Mouse (Mus musculus) MEL (cell line): ENCODE data around the gene Map4k1. TPM values are rescaled to one million over a fixed set of nuclear protein-coding genes. Genes with fewer than 3 reads are reported as not detected.

ENCODE experiments used
- DNase-seq: peaks from one replicate; pipeline ENCODE4 v3.0.0; 2011; ENCODE audit warnings: low read depth, low spot score
- H3K27ac ChIP-seq: 2 replicates; pipeline ENCODE4 v1.5.1; 2012; ENCODE audit warnings: low read depth, mild to moderate bottlenecking, control low read depth, low read length, moderate library complexity; ENCODE audit not compliant: control insufficient read depth
- H3K27me3 ChIP-seq, 2 experiments: fragments of 150-350 bp in 1 of 2; sonication (generic) in 1 of 2; 2 replicates each; pipeline ENCODE4 v1.6.1; 2012; ENCODE audit warnings: low read length in 2 of 2, mild to moderate bottlenecking in 2 of 2, improper control_type of control experiment in 1 of 2, moderate library complexity in 1 of 2; ENCODE audit not compliant: insufficient read depth in 2 of 2, control insufficient read depth in 1 of 2
- H3K36me3 ChIP-seq, 2 experiments: 2 replicates each; pipeline ENCODE4 v1.6.1; 2012 to 2014; ENCODE audit warnings: low read length in 2 of 2, improper control_type of control experiment in 1 of 2, inconsistent platforms in 1 of 2, mild to moderate bottlenecking in 1 of 2; ENCODE audit not compliant: insufficient read depth in 2 of 2, control insufficient read depth in 1 of 2
- H3K4me1 ChIP-seq, 2 experiments: fragments of 150-350 bp in 1 of 2; sonication (generic) in 1 of 2; 2 replicates each; pipeline ENCODE4 v1.6.1; 2012; ENCODE audit warnings: low read length in 2 of 2, improper control_type of control experiment in 1 of 2, mild to moderate bottlenecking in 1 of 2; ENCODE audit not compliant: insufficient read depth in 2 of 2, control insufficient read depth in 1 of 2
- H3K4me3 ChIP-seq, 2 experiments: fragments of 150-350 bp in 1 of 2; sonication (generic) in 1 of 2; 2 replicates each; pipeline ENCODE4 v1.5.1; 2012; ENCODE audit warnings: low read depth in 2 of 2, low read length in 2 of 2, mild to moderate bottlenecking in 2 of 2, moderate library complexity in 2 of 2, control low read depth in 1 of 2, improper control_type of control experiment in 1 of 2; ENCODE audit not compliant: control insufficient read depth in 1 of 2, insufficient read depth in 1 of 2
- H3K79me2 ChIP-seq: 2 replicates; pipeline ENCODE4 v1.6.1; 2012; ENCODE audit warnings: mild to moderate bottlenecking, low read length, moderate library complexity; ENCODE audit not compliant: control insufficient read depth, poor library complexity, insufficient read depth
- H3K9ac ChIP-seq: 2 replicates; pipeline ENCODE4 v1.6.1; 2012; ENCODE audit warnings: low read depth, mild to moderate bottlenecking, control low read depth, low read length, moderate library complexity; ENCODE audit not compliant: control insufficient read depth, poor library complexity, severe bottlenecking
- H3K9me3 ChIP-seq: fragments of 150-350 bp; sonication (generic); replicated peaks from 2 replicates; pipeline ENCODE4 v1.6.1; 2012; ENCODE audit warnings: mild to moderate bottlenecking, low read length, improper control_type of control experiment, moderate library complexity; ENCODE audit not compliant: insufficient read depth
- CHD1 ChIP-seq: IDR thresholded peaks from 2 replicates; pipeline ENCODE4 v1.6.1; 2012; ENCODE audit warnings: low read depth, mild to moderate bottlenecking, inconsistent platforms, low read length, improper control_type of control experiment
- CHD2 ChIP-seq: IDR thresholded peaks from 2 replicates; pipeline ENCODE4 v1.6.1; 2011; ENCODE audit warnings: low read length, improper control_type of control experiment
- CTCF ChIP-seq, 3 experiments: IDR thresholded peaks in 2 of 3; conservative IDR thresholded peaks in 1 of 3; 2 replicates each; pipeline ENCODE4 v1.5.1; 2011 to 2012; ENCODE audit warnings: low read length in 3 of 3, low read depth in 2 of 3, mild to moderate bottlenecking in 2 of 3, improper control_type of control experiment in 1 of 3, inconsistent platforms in 1 of 3, mixed read lengths in 1 of 3, moderate library complexity in 1 of 3; ENCODE audit not compliant: control insufficient read depth in 1 of 3, insufficient read depth in 1 of 3, poor library complexity in 1 of 3, severe bottlenecking in 1 of 3
- E2F4 ChIP-seq: IDR thresholded peaks from 2 replicates; pipeline ENCODE4 v1.6.1; 2011; ENCODE audit warnings: low read depth, low read length, improper control_type of control experiment, borderline replicate concordance
- EP300 ChIP-seq, 2 experiments: IDR thresholded peaks; 2 replicates each; pipeline ENCODE4 v1.6.1; 2011; ENCODE audit warnings: improper control_type of control experiment in 2 of 2, low read length in 2 of 2, low read depth in 1 of 2, mild to moderate bottlenecking in 1 of 2
- GABPA ChIP-seq: IDR thresholded peaks from 2 replicates; pipeline ENCODE4 v1.6.1; 2012; ENCODE audit warnings: low read depth, mild to moderate bottlenecking, inconsistent platforms, low read length, improper control_type of control experiment, moderate library complexity
- GATA1 ChIP-seq: IDR thresholded peaks from 2 replicates; pipeline ENCODE4 v1.6.1; 2011; ENCODE audit warnings: low read depth, low read length, improper control_type of control experiment
- HCFC1 ChIP-seq: IDR thresholded peaks from 2 replicates; pipeline ENCODE4 v1.6.1; 2012; ENCODE audit warnings: low read depth, mild to moderate bottlenecking, inconsistent platforms, low read length, improper control_type of control experiment, moderate library complexity
- KAT2A ChIP-seq: conservative IDR thresholded peaks from 2 replicates; pipeline ENCODE4 v1.6.1; 2012; ENCODE audit warnings: low read depth, low read length, improper control_type of control experiment, inconsistent platforms
- MAZ ChIP-seq: IDR thresholded peaks from 2 replicates; pipeline ENCODE4 v1.6.1; 2012; ENCODE audit warnings: low read depth, mild to moderate bottlenecking, inconsistent platforms, low read length, improper control_type of control experiment
- MEF2A ChIP-seq: IDR thresholded peaks from 2 replicates; pipeline ENCODE4 v1.6.1; 2014; ENCODE audit warnings: low read depth, mild to moderate bottlenecking, inconsistent platforms, low read length, improper control_type of control experiment; ENCODE audit not compliant: poor library complexity, insufficient replicate concordance, severe bottlenecking; ENCODE audit errors: extremely low read depth
- MXI1 ChIP-seq: IDR thresholded peaks from 2 replicates; pipeline ENCODE4 v1.6.1; 2011; ENCODE audit warnings: mild to moderate bottlenecking, low read depth, low read length, improper control_type of control experiment
- MYC ChIP-seq: IDR thresholded peaks from 2 replicates; pipeline ENCODE4 v1.6.1; 2011; ENCODE audit warnings: low read depth, mild to moderate bottlenecking, low read length, improper control_type of control experiment, moderate library complexity
- RAD21 ChIP-seq: IDR thresholded peaks from 2 replicates; pipeline ENCODE4 v1.6.1; 2011; ENCODE audit warnings: mild to moderate bottlenecking, low read depth, low read length, improper control_type of control experiment
- RCOR1 ChIP-seq: IDR thresholded peaks from 2 replicates; pipeline ENCODE4 v1.6.1; 2012; ENCODE audit warnings: low read depth, mild to moderate bottlenecking, inconsistent platforms, low read length, improper control_type of control experiment
- TCF12 ChIP-seq: IDR thresholded peaks from 2 replicates; pipeline ENCODE4 v1.6.1; 2014; ENCODE audit warnings: low read depth, mild to moderate bottlenecking, inconsistent platforms, low read length, improper control_type of control experiment, moderate library complexity
- ZMIZ1 ChIP-seq: IDR thresholded peaks from 2 replicates; pipeline ENCODE4 v1.6.1; 2012; ENCODE audit warnings: low read depth, mild to moderate bottlenecking, inconsistent platforms, low read length, improper control_type of control experiment, moderate library complexity
- polyA plus RNA-seq, 2 experiments: library from polyadenylated mRNA; stranded (reverse) in 1 of 2; unstranded in 1 of 2; fragments of >175 nt in 1 of 2; fragments of >200 nt in 1 of 2; gene quantifications; 2 replicates each; pipeline versions ENCODE4 v1.2.1 to v1.2.4; 2012; ENCODE audit warnings: low replicate concordance in 2 of 2, low read depth in 1 of 2; ENCODE audit not compliant: insufficient read length in 2 of 2, insufficient read depth in 1 of 2, missing spikeins in 1 of 2
- total RNA-seq: library from RNA; depleted of rRNA; stranded (reverse); fragments of 300-350 nt; gene quantifications from 2 replicates; pipeline ENCODE4 v1.2.3, GENCODE M21; 2012

The Map4k1 gene
- total and polyA plus RNA-seq, 3 experiments = 17.3 to 50.8 TPM; not detected in 1

DNA sequence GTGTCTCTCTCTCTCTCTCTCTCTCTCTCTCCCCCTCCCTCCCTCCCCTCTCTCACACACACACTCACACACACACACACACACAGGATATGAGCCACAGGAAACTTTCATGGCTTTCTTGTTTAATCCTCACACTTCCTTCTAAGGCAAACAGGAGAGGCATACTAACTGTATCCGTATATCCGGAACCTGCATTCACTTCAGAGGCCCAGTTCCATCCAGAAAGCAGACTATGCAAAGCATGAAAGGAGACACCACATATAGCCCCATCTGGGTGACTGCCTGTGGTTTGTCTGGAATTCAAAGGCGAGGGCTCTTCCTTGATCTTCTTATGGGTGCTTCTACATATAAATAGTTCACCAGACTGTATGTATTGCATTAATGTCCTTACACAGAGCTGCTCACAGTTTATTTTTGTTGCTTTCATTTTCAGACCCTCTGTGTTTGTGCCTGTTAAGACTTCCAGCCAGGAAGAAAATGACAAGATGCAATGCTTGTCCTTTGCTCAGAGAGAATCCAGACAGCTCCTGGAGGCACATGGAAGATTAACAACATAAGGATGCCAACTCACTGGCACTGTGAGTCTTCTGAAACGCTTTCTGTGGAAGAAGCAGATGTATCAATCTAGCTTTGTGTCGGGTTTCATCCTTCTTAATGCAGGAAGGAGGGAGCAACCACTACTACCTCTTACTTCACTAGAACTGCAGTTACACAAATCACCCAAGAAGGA lies 38.2 kb upstream of the Map4k1 start:
- Histone ChIP-seq H3K4me3 (no peak overlapping the region), H3K27me3 (no peaks in the 10 kb centered on the region), H3K27ac (no peak overlapping the region), H3K36me3 (peaks cover 0 to 5% of the 10 kb centered on the region in 2 experiments; a peak in 3 of 4 replicates), H3K79me2 (peaks cover 55% of the 10 kb centered on the region), H3K4me1 (no peaks in the 10 kb centered on the region; a peak in 1 of 4 replicates), H3K9ac (no peak overlapping the region), H3K9me3 (no peaks in the 10 kb centered on the region)
- TF ChIP-seq E2F4 (no peak), MAZ (no peak), GATA1 (no peak), HCFC1 (no peak), CTCF (IDR thresholded peaks at IDR 0.05 in 2 of 3, conservative IDR thresholded peaks at IDR 0.05 in 1 of 3; ENCODE audit: control insufficient read depth in 1 of 3, insufficient read depth in 1 of 3, low read depth in 2 of 3, low read length in 3 of 3, poor library complexity in 1 of 3, severe bottlenecking in 1 of 3) (no peak)
- no peak for DNase-seq

DNA sequence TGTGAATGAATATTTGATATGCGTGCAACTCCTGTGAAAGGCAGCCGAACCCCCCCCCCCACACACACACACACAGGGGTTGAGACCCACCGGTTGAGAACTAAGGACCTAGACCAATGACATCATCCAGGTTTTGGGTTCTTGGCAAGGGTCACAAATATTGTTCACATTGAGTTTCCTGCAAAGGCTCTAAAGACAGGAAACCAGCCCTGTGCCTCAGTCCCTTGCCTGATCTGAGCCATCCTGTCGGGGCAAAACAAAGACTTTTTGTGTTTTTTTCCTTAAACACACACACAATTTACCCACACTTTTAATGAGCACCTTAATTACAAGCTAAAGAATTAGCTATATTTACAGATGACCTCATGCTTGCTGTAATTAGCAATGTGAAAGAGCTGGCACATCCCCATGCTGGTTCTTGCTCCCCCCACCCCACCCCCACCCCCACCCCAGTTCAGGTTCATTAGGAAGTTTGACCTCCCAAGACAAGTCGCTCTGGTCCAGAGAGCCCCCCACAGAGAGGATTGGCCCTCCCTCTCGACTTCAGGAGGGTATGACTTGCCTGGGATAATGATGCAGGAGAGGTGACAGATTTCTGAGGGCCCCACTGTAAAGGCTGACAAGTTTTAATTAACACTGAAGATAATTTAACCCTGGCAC lies 37.0 kb upstream of the Map4k1 start:
- no peak for DNase-seq
- H3K36me3 ChIP-seq = peaks cover 6% of the 10 kb centered on the region in 2 experiments
- TF ChIP-seq MEF2A (no peak), ZMIZ1 (no peak), KAT2A (no peak), CHD2 (no peak)
- TF ChIP-seq, all 39 proteins: peak for 0
- no peak overlapping the region for H3K9ac ChIP-seq
- peaks cover 0 to 4% of the 10 kb centered on the region in 2 experiments; a peak in 2 of 4 replicates for H3K4me1 ChIP-seq
- no peak overlapping the region for H3K4me3 ChIP-seq
- no peaks in the 10 kb centered on the region for H3K27me3 ChIP-seq
- H3K27ac ChIP-seq = no peak overlapping the region
- H3K79me2 ChIP-seq = peaks cover 55% of the 10 kb centered on the region
- H3K9me3 ChIP-seq = no peaks in the 10 kb centered on the region

DNA sequence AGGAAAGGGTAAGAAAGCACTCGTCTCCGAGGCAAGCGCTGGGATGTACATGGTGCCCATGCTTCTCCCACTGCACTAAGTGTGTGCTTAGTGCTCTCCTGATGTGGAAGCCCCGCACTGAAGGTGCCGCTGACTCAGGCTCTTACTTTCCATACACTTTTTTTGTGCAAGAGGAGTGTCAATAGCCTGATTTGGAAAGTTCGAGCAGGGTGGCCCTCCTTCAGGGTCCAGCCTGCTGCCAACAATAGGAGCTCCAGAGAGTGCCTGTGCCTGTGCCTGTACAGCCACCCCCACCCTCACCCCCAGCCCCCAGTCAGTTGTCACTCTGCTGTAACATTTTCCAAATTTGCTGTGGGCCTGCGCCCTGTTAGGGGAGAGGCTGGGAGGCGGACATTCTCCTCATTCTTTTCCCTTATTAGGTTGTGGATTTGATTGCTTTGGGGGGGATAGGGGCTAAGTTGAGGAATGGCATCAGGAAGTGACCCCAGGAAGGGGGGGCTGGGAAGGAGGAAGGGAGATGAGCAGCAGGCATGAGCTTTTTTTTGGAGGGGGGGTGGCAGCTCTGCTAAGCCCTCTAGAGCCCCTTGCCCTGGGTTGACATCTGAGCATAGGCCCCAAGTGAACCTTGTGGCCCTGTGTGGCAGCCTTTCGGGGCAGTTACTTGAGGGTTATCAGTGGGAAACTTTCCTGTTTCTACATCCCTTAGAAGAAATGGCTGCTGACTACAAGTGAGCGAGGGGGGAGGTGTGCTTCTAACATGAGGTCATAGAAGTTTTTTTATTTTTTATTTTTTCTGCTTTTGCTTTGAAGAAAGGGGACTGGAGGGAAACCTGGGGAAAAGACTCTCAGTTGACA lies 36.2 kb upstream of the Map4k1 start:
- Histone ChIP-seq H3K9me3 (no peaks in the 10 kb centered on the region), H3K4me1 (peaks cover 4% of the 10 kb centered on the region in 2 experiments; a peak in 2 of 4 replicates), H3K27me3 (no peaks in the 10 kb centered on the region), H3K36me3 (peaks cover 9 to 10% of the 10 kb centered on the region in 2 experiments), H3K9ac (no peak overlapping the region), H3K79me2 (peaks cover 59% of the 10 kb centered on the region), H3K27ac (no peak overlapping the region), H3K4me3 (no peak overlapping the region)
- DNase-seq = no peak
- TF ChIP-seq CTCF (IDR thresholded peaks at IDR 0.05 in 2 of 3, conservative IDR thresholded peaks at IDR 0.05 in 1 of 3; ENCODE audit: control insufficient read depth in 1 of 3, insufficient read depth in 1 of 3, low read depth in 2 of 3, low read length in 3 of 3, poor library complexity in 1 of 3, severe bottlenecking in 1 of 3) = no peak
- TF ChIP-seq MAZ = no peak
- TF ChIP-seq RAD21 = no peak
- TF ChIP-seq CHD2 = no peak
- TF ChIP-seq MXI1 = no peak
- TF ChIP-seq CHD1 = no peak
- TF ChIP-seq EP300 (IDR thresholded peaks at IDR 0.05; ENCODE audit: low read depth in 1 of 2, low read length in 2 of 2) = no peak
- no peak for TF ChIP-seq RCOR1
- TF ChIP-seq KAT2A = no peak
- no peak for TF ChIP-seq TCF12
- TF ChIP-seq GABPA = no peak
- no peak for TF ChIP-seq MYC
